Mouse (Mus musculus) liver, embryonic 11.5 days (tissue): ENCODE measurements at regions not wholly inside any gene's neighbourhood (a gene's known extent, or its start where the extent isn't known, plus 50 kb on each side); places are given as distances from the start of the nearest gene placed in this dataset.

Experiments used
- ATAC-seq: fragments of 200-750 bp; cut with Nextera tagmentation; replicated peaks from 2 replicates; pipeline ENCODE4 v1.8.0; 2017; ENCODE audit warnings: moderate number of reproducible peaks, mild to moderate bottlenecking, moderate TSS enrichment, moderate library complexity; ENCODE audit not compliant: low FRiP score
- DNase-seq: peaks from one replicate; pipeline ENCODE4 v3.0.0-alpha.2; 2017; ENCODE audit warnings: low spot score
- H3K27ac ChIP-seq: fragments of 300-500 bp; sonication (generic); 2 replicates; pipeline ENCODE4 v1.5.1; 2014; ENCODE audit warnings: mild to moderate bottlenecking, low read depth, low read length, control low read depth
- H3K27me3 ChIP-seq: fragments of 300-500 bp; sonication (generic); replicated peaks from 2 replicates; pipeline ENCODE4 v1.6.1; 2014; ENCODE audit warnings: low read length, mixed read lengths; ENCODE audit not compliant: control insufficient read depth, insufficient read depth
- H3K36me3 ChIP-seq: fragments of 300-500 bp; sonication (generic); 2 replicates; pipeline ENCODE4 v1.6.1; 2014; ENCODE audit warnings: mild to moderate bottlenecking, low read length, moderate library complexity, mixed read lengths; ENCODE audit not compliant: control insufficient read depth, insufficient read depth
- H3K4me1 ChIP-seq: fragments of 300-500 bp; sonication (generic); replicated peaks from 2 replicates; pipeline ENCODE4 v1.6.1; 2014; ENCODE audit warnings: low read length, mixed read lengths; ENCODE audit not compliant: control insufficient read depth, insufficient read depth
- H3K4me2 ChIP-seq: fragments of 300-500 bp; sonication (generic); 2 replicates; pipeline ENCODE4 v1.6.1; 2014; ENCODE audit warnings: mild to moderate bottlenecking, control low read depth, moderate library complexity
- H3K4me3 ChIP-seq: fragments of 300-500 bp; sonication (generic); 2 replicates; pipeline ENCODE4 v1.5.1; 2014; ENCODE audit warnings: low read depth, low read length, control low read depth
- H3K9ac ChIP-seq: fragments of 300-500 bp; sonication (generic); 2 replicates; pipeline ENCODE4 v1.6.1; 2014; ENCODE audit warnings: low read depth, low read length, control low read depth
- H3K9me3 ChIP-seq: fragments of 300-500 bp; sonication (generic); 2 replicates; pipeline ENCODE4 v1.6.1; 2016; ENCODE audit warnings: low read length, inconsistent platforms, mixed read lengths; ENCODE audit not compliant: control insufficient read depth
- WGBS: fragments of 180-500 bp; shearing (Covaris S2); extraction: QIAGEN DNeasy Blood & Tissue Kit; methylation state at CpG from one replicate; pipeline ENCODE4 v1.1.7; 2014; 5-methylcytosine and 5-hydroxymethylcytosine counted together

DNA sequence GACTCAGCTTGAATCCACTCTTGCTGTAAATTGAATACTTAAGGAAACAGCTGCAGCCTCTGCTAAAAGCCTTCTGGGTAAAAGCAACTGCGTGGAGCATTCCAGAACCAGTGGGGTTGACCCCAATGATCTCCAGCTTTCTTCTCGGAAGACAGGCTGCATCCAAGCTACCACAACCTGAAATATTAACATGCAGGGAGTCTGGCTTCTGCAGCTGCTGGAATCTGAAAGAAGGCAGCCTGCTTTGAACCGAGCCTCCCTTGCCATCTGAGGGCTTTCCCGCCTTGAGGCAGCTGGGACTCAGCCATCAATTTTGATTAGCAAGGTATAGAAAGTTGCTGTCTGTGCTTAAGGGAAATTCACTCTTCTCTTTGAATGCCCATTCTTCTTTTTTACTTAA is 261.6 kb upstream of the Adcy2 start:
- Histone ChIP-seq H3K36me3 (no peaks in the 10 kb centered on the region), H3K4me3 (no peak overlapping the region), H3K4me2 (no peak overlapping the region), H3K27me3 (no peaks in the 10 kb centered on the region), H3K4me1 (no peaks in the 10 kb centered on the region), H3K9ac (no peak overlapping the region), H3K27ac (no peak overlapping the region), H3K9me3 (no peaks in the 10 kb centered on the region)
- WGBS = 78% methylated on average over 4 of the region's 4 CpGs
- no peak for DNase-seq
- no peak for ATAC-seq

DNA sequence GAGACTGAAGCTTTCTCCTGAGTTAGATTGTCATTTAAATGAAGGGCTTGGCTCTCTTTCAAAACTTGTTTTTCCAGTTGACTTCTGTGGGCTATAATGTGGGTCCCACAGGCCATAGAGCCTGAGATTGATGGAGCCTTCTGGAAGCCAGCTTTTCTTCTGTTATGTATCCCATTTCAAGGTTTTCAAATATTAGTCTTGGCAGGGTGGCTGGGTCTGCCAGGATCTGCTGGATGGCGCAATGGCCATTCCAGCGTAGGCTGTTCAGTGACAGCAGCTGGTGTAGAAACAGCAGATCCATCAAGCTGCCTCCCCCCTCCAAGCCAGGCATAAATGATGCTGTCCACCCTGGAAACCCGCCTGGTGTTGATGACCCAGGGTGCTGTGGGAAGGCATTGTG is 264.4 kb upstream of the Adcy2 start:
- Histone ChIP-seq H3K27me3 (no peaks in the 10 kb centered on the region), H3K9ac (no peak overlapping the region), H3K4me1 (no peaks in the 10 kb centered on the region), H3K27ac (no peak overlapping the region), H3K9me3 (no peaks in the 10 kb centered on the region), H3K36me3 (no peaks in the 10 kb centered on the region), H3K4me3 (no peak overlapping the region), H3K4me2 (no peak overlapping the region)
- no peak for DNase-seq
- 77% methylated on average over 3 of the region's 3 CpGs for WGBS
- no peak for ATAC-seq

GRCm38 (mm10) chr13:69266071-69266470 is 266.7 kb upstream of the Adcy2 start:
- WGBS = 55% methylated on average over 1 of the region's 1 CpGs
- H3K4me2 ChIP-seq = no peak overlapping the region

GRCm38 (mm10) chr13:69272506-69272905 is 261.0 kb upstream of the Nsun2 start:
- Histone ChIP-seq H3K4me1 (no peaks in the 10 kb centered on the region), H3K36me3 (no peaks in the 10 kb centered on the region), H3K27me3 (no peaks in the 10 kb centered on the region), H3K27ac (no peak overlapping the region), H3K4me3 (no peak overlapping the region), H3K4me2 (no peak overlapping the region), H3K9me3 (no peaks in the 10 kb centered on the region), H3K9ac (no peak overlapping the region)
- DNase-seq (no peak), ATAC-seq (no peak)
- 54% methylated on average over 3 of the region's 3 CpGs for WGBS

More at GRCm38 (mm10) chr13:69266071-69266470, 266.7 kb upstream of the Adcy2 start:
- Histone ChIP-seq H3K27ac (no peak overlapping the region), H3K4me3 (no peak overlapping the region), H3K9ac (no peak overlapping the region), H3K36me3 (no peaks in the 10 kb centered on the region), H3K4me1 (no peaks in the 10 kb centered on the region), H3K27me3 (no peaks in the 10 kb centered on the region), H3K9me3 (no peaks in the 10 kb centered on the region)
- ATAC-seq = no peak
- DNase-seq = no peak

GRCm38 (mm10) chr13:69279647-69280046 is 253.9 kb upstream of the Nsun2 start:
- ATAC-seq = no peak

GRCm38 (mm10) chr13:69294483-69294882 is 239.1 kb upstream of the Nsun2 start:
- 93% methylated on average over 1 of the region's 1 CpGs for WGBS
- Histone ChIP-seq H3K27me3 (no peaks in the 10 kb centered on the region), H3K4me3 (no peak overlapping the region), H3K36me3 (no peaks in the 10 kb centered on the region), H3K27ac (no peak overlapping the region), H3K4me1 (no peaks in the 10 kb centered on the region), H3K9ac (no peak overlapping the region), H3K9me3 (no peaks in the 10 kb centered on the region), H3K4me2 (no peak overlapping the region)
- DNase-seq (no peak), ATAC-seq (no peak)

More at GRCm38 (mm10) chr13:69279647-69280046, 253.9 kb upstream of the Nsun2 start:
- Histone ChIP-seq H3K27me3 (no peaks in the 10 kb centered on the region), H3K36me3 (no peaks in the 10 kb centered on the region), H3K4me1 (no peaks in the 10 kb centered on the region), H3K9ac (no peak overlapping the region), H3K4me3 (no peak overlapping the region), H3K4me2 (no peak overlapping the region), H3K9me3 (peaks cover 3% of the 10 kb centered on the region; the same call in 1 of the 2 replicates), H3K27ac (no peak overlapping the region)
- WGBS = 75% methylated on average over 8 of the region's 8 CpGs
- DNase-seq = no peak

DNA sequence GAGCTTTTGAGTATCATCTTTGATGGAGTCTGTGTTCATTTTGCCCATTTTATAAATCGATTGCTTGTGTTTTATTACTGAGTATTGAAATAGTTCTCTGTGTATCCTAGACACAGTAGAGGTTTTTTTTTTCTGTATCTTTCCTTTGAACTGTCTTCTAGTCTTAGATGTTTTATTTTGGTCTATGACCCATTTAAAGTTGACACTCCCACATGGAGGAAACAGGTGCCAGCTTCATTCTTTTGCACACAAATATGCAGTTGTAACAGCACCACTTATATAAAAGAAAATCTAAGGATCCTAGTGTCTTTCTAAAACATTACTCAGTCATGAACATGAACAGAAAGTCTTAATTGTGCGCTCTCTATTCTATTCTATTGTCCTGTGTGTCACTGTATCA is 230.2 kb upstream of the Nsun2 start:
- no peak overlapping the region for H3K4me3 ChIP-seq
- H3K4me1 ChIP-seq = no peaks in the 10 kb centered on the region
- no peak for ATAC-seq
- H3K27ac ChIP-seq = no peak overlapping the region
- DNase-seq = no peak
- no peak overlapping the region for H3K4me2 ChIP-seq
- H3K27me3 ChIP-seq = no peaks in the 10 kb centered on the region
- no peaks in the 10 kb centered on the region for H3K36me3 ChIP-seq
- no peaks in the 10 kb centered on the region for H3K9me3 ChIP-seq
- no peak overlapping the region for H3K9ac ChIP-seq
- 74% methylated on average over 2 of the region's 2 CpGs for WGBS

DNA sequence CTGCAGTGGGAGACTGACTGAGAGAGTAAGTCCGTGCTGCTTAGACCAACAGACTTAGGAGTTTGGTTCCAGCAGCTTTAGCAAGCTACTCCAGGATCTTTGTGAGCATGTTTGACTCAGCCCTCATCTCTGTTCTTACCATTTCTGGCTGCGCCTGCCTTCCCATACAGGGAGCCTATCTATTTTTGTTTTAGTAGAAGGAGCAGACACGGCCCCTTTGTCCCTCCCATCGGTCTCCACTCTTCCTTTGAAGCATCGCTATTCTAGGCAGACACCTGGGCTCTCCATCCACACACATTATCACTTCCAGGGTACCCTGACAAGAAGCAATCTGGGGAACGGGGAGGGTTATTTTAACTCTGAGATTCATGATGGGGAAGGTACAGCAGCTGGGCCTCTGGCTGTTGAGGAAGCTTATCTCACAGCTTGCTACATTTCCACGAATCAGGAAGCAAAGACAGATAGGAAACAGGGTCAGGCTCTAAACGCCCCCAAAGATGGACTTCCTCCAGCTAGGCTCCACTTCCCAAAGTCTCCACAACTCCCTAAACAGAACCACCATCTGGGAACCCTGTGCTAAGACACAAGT is 203.0 kb upstream of the Nsun2 start:
- Histone ChIP-seq H3K9me3 (no peaks in the 10 kb centered on the region), H3K27me3 (no peaks in the 10 kb centered on the region), H3K4me2 (no peak overlapping the region), H3K36me3 (no peaks in the 10 kb centered on the region), H3K4me1 (no peaks in the 10 kb centered on the region), H3K4me3 (no peak overlapping the region), H3K27ac (no peak overlapping the region), H3K9ac (no peak overlapping the region)
- 48% methylated on average over 8 of the region's 8 CpGs for WGBS
- DNase-seq (no peak), ATAC-seq (no peak)

DNA sequence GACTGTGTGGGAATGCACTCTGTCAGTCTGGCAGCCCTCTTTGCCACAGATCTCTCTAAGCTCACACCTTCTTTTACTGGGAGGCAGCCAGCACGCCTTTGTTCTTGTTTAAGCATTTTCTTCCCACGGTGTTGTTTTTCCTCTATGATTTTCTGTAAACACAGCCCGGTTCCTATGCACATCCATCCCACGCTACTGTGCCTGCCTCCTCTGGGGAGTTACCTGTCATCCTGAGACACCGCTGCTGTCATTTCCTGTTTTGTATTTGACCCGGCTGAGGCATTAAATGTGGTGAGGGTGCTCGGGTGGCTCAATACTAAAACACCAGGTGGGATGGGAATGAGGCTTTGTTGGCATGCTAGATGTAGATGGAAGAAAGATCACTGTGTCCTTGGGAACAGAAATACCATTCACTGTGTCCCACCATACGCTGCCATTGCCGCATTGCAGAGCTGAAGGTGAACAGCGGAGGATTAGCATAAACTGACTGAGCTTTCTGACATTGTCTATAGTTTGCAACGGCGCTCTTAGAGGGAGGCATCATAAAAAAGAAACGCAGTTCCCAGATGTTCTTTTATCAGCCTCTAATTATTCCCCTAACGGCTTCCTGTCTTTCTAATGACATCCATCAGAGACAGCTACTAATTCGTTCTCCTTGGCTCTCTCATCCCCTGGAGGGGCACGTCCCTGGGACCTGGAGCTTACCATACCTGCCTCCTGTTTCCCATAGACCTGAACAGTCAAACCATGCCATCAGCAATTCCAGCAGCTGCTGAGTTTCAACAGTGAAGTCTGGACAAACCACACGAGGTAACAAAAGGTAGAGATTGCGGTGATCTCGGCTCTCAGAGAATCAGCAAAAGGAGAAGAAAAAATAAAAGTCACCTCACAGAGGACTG is 201.8 kb upstream of the Nsun2 start:
- no peaks in the 10 kb centered on the region for H3K27me3 ChIP-seq
- no peaks in the 10 kb centered on the region for H3K9me3 ChIP-seq
- DNase-seq (no peak), ATAC-seq (no peak)
- no peaks in the 10 kb centered on the region for H3K4me1 ChIP-seq
- H3K9ac ChIP-seq = no peak overlapping the region
- no peak overlapping the region for H3K4me3 ChIP-seq
- no peak overlapping the region for H3K27ac ChIP-seq
- H3K4me2 ChIP-seq = no peak overlapping the region
- WGBS = 69% methylated on average over 19 of the region's 19 CpGs
- H3K36me3 ChIP-seq = no peaks in the 10 kb centered on the region
